Mouse (Mus musculus) neural tube, embryonic 11.5 days (tissue): ENCODE results near the gene Atp6v0d1. TPM values are rescaled to one million over a fixed set of nuclear protein-coding genes. Genes with fewer than 3 reads are reported as not detected.

Source experiments
- ATAC-seq: fragments of 200-750 bp; cut with Nextera tagmentation; 2 replicates; pipeline ENCODE4 v1.8.0; 2017; ENCODE audit warnings: moderate number of reproducible peaks, mild to moderate bottlenecking, moderate TSS enrichment, moderate library complexity; ENCODE audit not compliant: insufficient read depth, low FRiP score, low TSS enrichment
- DNase-seq: peaks from one replicate; pipeline ENCODE4 v3.0.0-alpha.2; 2015; ENCODE audit warnings: low spot score
- H3K27ac ChIP-seq: fragments of 300-500 bp; sonication (generic); 2 replicates; pipeline ENCODE4 v1.5.1; 2014; ENCODE audit warnings: low read depth, mild to moderate bottlenecking, low read length
- H3K27me3 ChIP-seq: fragments of 300-500 bp; sonication (generic); 2 replicates; pipeline ENCODE4 v1.6.1; 2014; ENCODE audit warnings: mild to moderate bottlenecking, low read length, mixed read lengths; ENCODE audit not compliant: control insufficient read depth, insufficient read depth
- H3K36me3 ChIP-seq: fragments of 300-500 bp; sonication (generic); 2 replicates; pipeline ENCODE4 v1.6.1; 2014; ENCODE audit warnings: mild to moderate bottlenecking, low read length, moderate library complexity, mixed read lengths; ENCODE audit not compliant: control insufficient read depth, insufficient read depth
- H3K4me1 ChIP-seq: fragments of 300-500 bp; sonication (generic); 2 replicates; pipeline ENCODE4 v1.6.1; 2014; ENCODE audit warnings: low read length, mixed read lengths; ENCODE audit not compliant: control insufficient read depth, insufficient read depth
- H3K4me2 ChIP-seq: fragments of 300-500 bp; sonication (generic); 2 replicates; pipeline ENCODE4 v1.6.1; 2014; ENCODE audit warnings: low read depth, mild to moderate bottlenecking, moderate library complexity
- H3K4me3 ChIP-seq: fragments of 300-500 bp; sonication (generic); 2 replicates; pipeline ENCODE4 v1.5.1; 2014; ENCODE audit warnings: low read depth, low read length
- H3K9ac ChIP-seq: fragments of 300-500 bp; sonication (generic); 2 replicates; pipeline ENCODE4 v1.6.1; 2014; ENCODE audit warnings: mild to moderate bottlenecking, low read length
- H3K9me3 ChIP-seq: fragments of 300-500 bp; sonication (generic); 2 replicates; pipeline ENCODE4 v1.6.1; 2016; ENCODE audit warnings: low read length; ENCODE audit not compliant: control insufficient read depth
- WGBS: fragments of 180-500 bp; shearing (Covaris S2); extraction: QIAGEN DNeasy Blood & Tissue Kit; methylation state at CpG from one replicate; pipeline ENCODE4 v1.1.7; 2014; 5-methylcytosine and 5-hydroxymethylcytosine counted together
- microRNA counts: library from miRNA; unstranded; fragments of <30 nt; microRNA quantifications from one replicate; lab custom pipeline; 2015
- microRNA-seq: library from miRNA; unstranded; fragments of <30 nt; microRNA quantifications from one replicate; pipeline ENCODE4, GENCODE M21; 2016
- polyA plus RNA-seq: library from polyadenylated mRNA; unstranded; fragments of >200 nt; fragmentation: Nextera tagmentation; extraction: Ambion mirVana; gene quantifications from 2 replicates; pipeline ENCODE4 v1.2.1, GENCODE M21; 2014

Gene Atp6v0d1
- polyA plus RNA-seq, 1 experiment from 2014 or later: 148 TPM

DNA sequence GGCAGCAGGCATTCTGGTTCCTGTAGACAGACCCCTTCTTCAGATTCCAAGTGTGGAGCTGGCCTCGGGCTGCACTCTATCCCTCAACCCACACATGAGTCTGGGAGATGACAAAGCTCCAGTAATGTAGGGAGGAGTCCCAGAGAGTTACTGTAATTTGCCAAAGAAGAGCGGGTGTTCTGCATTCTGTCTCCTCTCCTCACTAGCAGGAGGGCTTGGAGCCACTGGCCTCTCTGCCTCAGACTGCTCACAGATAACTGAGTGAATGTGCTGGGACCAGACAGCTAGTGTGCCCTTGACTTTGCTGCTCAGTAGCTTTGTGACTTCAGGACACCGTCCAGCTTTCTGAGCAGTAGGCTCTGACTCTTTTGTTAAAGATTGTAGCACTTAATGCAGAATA, 88.1 kb downstream of the Atp6v0d1 start:
- 89% methylated on average over 3 of the region's 3 CpGs for WGBS
- Histone ChIP-seq H3K9ac (no peak overlapping the region), H3K36me3 (no peaks in the 10 kb centered on the region; the same call in 1 of the 2 replicates), H3K9me3 (no peaks in the 10 kb centered on the region), H3K4me1 (peaks cover 21% of the 10 kb centered on the region), H3K4me3 (no peak overlapping the region), H3K27ac (no peak overlapping the region), H3K27me3 (0 out of 2 replicates have a peak, but pooled peaks cover 2% of the 10 kb centered on the region), H3K4me2 (no peak overlapping the region)
- DNase-seq: no peak
- no peak for ATAC-seq

DNA sequence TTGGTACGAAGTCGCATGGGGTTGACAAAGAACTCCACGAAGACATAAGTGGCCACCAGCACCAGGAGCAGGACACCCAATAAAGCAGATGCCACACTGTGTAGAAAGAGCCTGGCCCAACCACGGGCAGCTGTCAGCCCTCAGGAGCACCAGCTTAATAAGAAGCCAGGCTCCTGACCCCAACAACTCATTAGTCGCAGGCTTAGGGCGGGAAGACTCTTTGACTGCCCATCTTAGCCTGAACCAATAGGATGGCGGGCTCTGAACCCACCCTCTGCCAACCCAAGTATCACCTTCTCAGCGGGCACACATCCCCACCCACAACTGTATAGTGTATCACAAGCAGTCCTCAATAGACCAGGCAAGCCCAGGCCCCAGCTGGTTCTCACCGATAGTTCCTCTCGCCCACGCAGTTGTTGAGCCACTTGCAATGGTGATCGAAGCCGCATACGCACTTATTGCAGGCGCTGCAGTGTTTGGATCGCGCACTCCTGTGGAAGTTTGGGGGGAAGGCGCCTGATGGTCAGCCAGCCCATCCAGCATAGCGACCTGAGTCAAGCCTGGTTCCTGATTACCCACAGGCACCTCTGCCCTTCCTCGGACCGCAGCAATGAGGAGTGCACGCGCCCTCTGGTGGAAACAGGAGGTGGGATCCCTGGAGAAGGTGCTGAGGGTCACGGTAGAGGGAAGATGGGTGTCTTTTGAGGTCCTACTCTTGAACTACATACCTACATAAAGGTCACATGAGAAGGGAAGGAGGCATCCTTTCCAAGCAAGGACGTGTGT, 89.0 kb downstream of the Atp6v0d1 start:
- Histone ChIP-seq H3K27ac (no peak overlapping the region), H3K4me2 (no peak overlapping the region), H3K4me3 (no peak overlapping the region), H3K36me3 (no peaks in the 10 kb centered on the region; the same call in 1 of the 2 replicates), H3K4me1 (peaks cover 29% of the 10 kb centered on the region), H3K9me3 (no peaks in the 10 kb centered on the region), H3K9ac (no peak overlapping the region), H3K27me3 (0 out of 2 replicates have a peak, but pooled peaks cover 2% of the 10 kb centered on the region)
- DNase-seq: peak; percentile 62
- 38% methylated on average over 25 of the region's 25 CpGs for WGBS
- no peak for ATAC-seq

DNA sequence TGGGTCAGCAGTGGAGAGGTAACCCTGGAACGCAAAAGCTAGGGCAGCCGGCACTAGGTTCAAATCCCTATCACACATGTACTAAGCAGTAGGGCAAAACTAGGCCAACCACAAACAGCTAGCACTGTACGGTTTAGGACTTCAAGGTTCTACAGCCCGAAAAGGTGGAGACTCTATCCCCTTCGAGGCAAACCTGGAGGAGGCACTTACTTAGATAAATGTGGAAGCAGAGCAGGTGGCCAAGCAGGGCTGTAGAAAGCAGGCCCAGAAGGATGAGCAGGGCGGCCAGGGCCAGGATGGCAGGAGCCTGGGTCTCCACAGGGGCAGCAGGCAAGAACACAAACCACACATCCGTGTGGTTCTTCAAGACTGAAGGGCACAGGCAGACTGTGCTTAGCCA, 89.7 kb downstream of the Atp6v0d1 start:
- Histone ChIP-seq H3K9ac (no peak overlapping the region), H3K27me3 (0 out of 2 replicates have a peak, but pooled peaks cover 2% of the 10 kb centered on the region), H3K4me3 (no peak overlapping the region), H3K36me3 (no peaks in the 10 kb centered on the region; the same call in 1 of the 2 replicates), H3K4me1 (peaks cover 33% of the 10 kb centered on the region), H3K9me3 (no peaks in the 10 kb centered on the region), H3K27ac (no peak overlapping the region), H3K4me2 (no peak overlapping the region)
- DNase-seq (no peak), ATAC-seq (no peak)
- 95% methylated on average over 7 of the region's 7 CpGs for WGBS

DNA sequence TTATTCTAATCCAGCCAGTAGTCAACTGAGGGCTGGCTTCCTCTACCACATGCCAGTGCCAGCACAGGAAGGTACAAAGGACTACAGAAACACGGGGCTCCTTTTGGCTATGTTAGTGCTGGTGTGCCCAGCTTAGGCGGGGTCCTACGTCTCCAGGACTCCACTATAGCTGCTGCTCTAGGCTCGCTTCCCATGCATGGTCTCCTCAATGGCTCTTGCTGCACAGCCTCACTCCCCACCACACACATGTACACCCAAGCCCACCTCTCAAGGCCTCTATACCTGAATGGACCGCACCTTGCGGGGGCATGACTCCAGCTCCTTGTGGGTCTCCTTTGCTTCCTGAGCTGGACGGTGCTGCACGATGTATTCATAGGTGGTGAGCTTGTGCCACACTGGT, 90.1 kb downstream of the Atp6v0d1 start:
- H3K4me1 ChIP-seq: peaks cover 34% of the 10 kb centered on the region
- 0 out of 2 replicates have a peak, but pooled peaks cover 2% of the 10 kb centered on the region for H3K27me3 ChIP-seq
- no peak for DNase-seq
- no peaks in the 10 kb centered on the region; the same call in 1 of the 2 replicates for H3K36me3 ChIP-seq
- H3K4me3 ChIP-seq: no peak overlapping the region
- no peak overlapping the region for H3K27ac ChIP-seq
- no peaks in the 10 kb centered on the region for H3K9me3 ChIP-seq
- no peak overlapping the region for H3K9ac ChIP-seq
- H3K4me2 ChIP-seq: no peak overlapping the region
- WGBS: 84% methylated on average over 8 of the region's 8 CpGs
- no peak for ATAC-seq

DNA sequence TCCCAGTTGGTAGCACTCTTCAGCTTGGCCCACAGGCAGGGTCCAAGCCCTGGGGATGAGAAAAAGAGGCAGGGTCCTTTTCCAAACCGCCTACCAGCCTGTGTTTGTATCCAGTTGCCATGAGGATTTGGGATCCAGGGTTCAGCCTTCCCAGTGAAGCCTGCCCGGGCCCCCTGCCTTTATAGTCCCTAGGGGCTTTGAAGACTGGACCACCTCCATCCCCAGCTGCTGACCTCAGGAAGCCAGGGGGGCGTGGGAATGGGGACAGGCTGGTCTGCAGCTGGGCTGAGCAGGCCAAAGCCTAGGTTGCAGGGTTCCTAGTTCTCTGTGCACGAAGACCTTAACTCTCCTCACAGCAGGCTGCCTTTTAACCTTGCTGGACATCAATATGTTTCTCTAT, 90.6 kb downstream of the Atp6v0d1 start:
- H3K4me2 ChIP-seq: no peak overlapping the region
- no peak overlapping the region for H3K9ac ChIP-seq
- 0 out of 2 replicates have a peak, but pooled peaks cover 2% of the 10 kb centered on the region for H3K27me3 ChIP-seq
- DNase-seq (no peak), ATAC-seq (no peak)
- no peak overlapping the region for H3K27ac ChIP-seq
- H3K9me3 ChIP-seq: no peaks in the 10 kb centered on the region
- peaks cover 39% of the 10 kb centered on the region for H3K4me1 ChIP-seq
- no peaks in the 10 kb centered on the region; the same call in 1 of the 2 replicates for H3K36me3 ChIP-seq
- WGBS: 36% methylated on average over 4 of the region's 4 CpGs
- H3K4me3 ChIP-seq: no peak overlapping the region

DNA sequence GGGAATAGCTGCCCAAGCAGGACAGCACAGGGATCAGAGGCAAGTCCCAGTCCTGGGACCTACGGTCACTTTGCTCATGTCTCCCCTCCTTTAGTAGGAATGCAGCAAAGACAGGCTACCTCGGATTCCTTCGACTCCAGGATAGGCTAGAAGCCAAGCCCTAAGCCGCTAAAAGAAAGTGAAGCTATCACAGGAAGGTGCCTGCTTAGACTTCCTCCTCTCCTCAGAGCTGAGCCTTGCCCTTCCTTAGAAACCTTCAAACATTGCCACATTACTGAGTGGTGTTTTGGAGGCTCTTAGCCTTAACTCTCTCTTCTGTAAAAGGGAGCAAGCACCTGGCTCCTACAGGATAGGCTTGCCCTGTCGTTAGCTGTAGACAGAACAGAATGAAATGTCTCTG, 91.2 kb downstream of the Atp6v0d1 start:
- Histone ChIP-seq H3K27ac (peak overlapping the region; percentile 58; the same call in 1 of the 2 replicates), H3K4me2 (peak overlapping the region; percentile 16; the same call in 1 of the 2 replicates)

More for the DNA sequence above, 91.2 kb downstream of the Atp6v0d1 start:
- no peaks in the 10 kb centered on the region for H3K9me3 ChIP-seq
- no peak overlapping the region for H3K4me3 ChIP-seq
- H3K27me3 ChIP-seq: 0 out of 2 replicates have a peak, but pooled peaks cover 2% of the 10 kb centered on the region
- no peak for ATAC-seq
- H3K9ac ChIP-seq: peak overlapping the region; percentile 22
- H3K36me3 ChIP-seq: no peaks in the 10 kb centered on the region; the same call in 1 of the 2 replicates
- H3K4me1 ChIP-seq: peaks cover 44% of the 10 kb centered on the region
- 46% methylated on average over 5 of the region's 5 CpGs for WGBS
- peak; percentile 8 for DNase-seq

MicroRNAs within 50 kb of the gene (microRNA counts, 519-probe panel; counts per million panel counts)
- 171 counts per million, percentile 57 among the panel's probes with 10 or more counts for microRNA mmu-miR-1966 (lab: Ali Mortazavi, UCI)

Small RNA genes lying within 50 kb of the gene (microRNA-seq; reads per million reads assigned to microRNA genes)
- gene Mir1966: not detected

Other genes with a start within 250 kb of the Atp6v0d1 start
- gene Lrrc29, start 239.8 kb downstream of the Atp6v0d1 start, polyA plus RNA-seq: 1.3 and 1.4 TPM in 2 replicates
- 111 TPM in 2 replicates for gene Tmem208, start 239.7 kb downstream of the Atp6v0d1 start, polyA plus RNA-seq
- 1.8 and 1.9 TPM in 2 replicates for gene Fhod1, start 218.1 kb downstream of the Atp6v0d1 start, polyA plus RNA-seq
- 4.1 TPM in 2 replicates for gene Slc9a5, start 217.2 kb downstream of the Atp6v0d1 start, polyA plus RNA-seq
- 0.54 and 0.89 TPM in 2 replicates for gene Plekhg4, start 192.8 kb downstream of the Atp6v0d1 start, polyA plus RNA-seq
- gene Kctd19, start 152.5 kb downstream of the Atp6v0d1 start, polyA plus RNA-seq: not detected in 2 replicates
- gene Lrrc36, start 152.5 kb downstream of the Atp6v0d1 start, polyA plus RNA-seq: 0.92 and 1.6 TPM in 2 replicates
- 218 and 229 TPM in 2 replicates for gene Tppp3, start 94.5 kb downstream of the Atp6v0d1 start, polyA plus RNA-seq
- gene Zdhhc1, start 69.1 kb downstream of the Atp6v0d1 start, polyA plus RNA-seq: 18.5 and 18.9 TPM in 2 replicates
- gene Hsd11b2, start 47.3 kb downstream of the Atp6v0d1 start, polyA plus RNA-seq: 22.5 and 23.9 TPM in 2 replicates
- 19.3 and 20.3 TPM in 2 replicates for gene Ripor1, start 39.2 kb upstream of the Atp6v0d1 start, polyA plus RNA-seq
- 98.5 and 111 TPM in 2 replicates for gene Ctcf, start 70.5 kb upstream of the Atp6v0d1 start, polyA plus RNA-seq
- gene Agrp, start 71.3 kb upstream of the Atp6v0d1 start, polyA plus RNA-seq: 0.66 and 2.1 TPM in 2 replicates
- gene Carmil2, start 120.2 kb upstream of the Atp6v0d1 start, polyA plus RNA-seq: 4.6 and 5.0 TPM in 2 replicates
- 74.3 and 76.7 TPM in 2 replicates for gene Acd, start 135.1 kb upstream of the Atp6v0d1 start, polyA plus RNA-seq
- 23.1 and 24.1 TPM in 2 replicates for gene Pard6a, start 135.1 kb upstream of the Atp6v0d1 start, polyA plus RNA-seq
- gene 4933405L10Rik, start 141.6 kb upstream of the Atp6v0d1 start, polyA plus RNA-seq: 0.20 TPM in 1 of 2 replicates, not detected in the other
- gene Enkd1, start 142.2 kb upstream of the Atp6v0d1 start, polyA plus RNA-seq: 27.6 and 27.8 TPM in 2 replicates
- gene Gfod2, start 192.6 kb upstream of the Atp6v0d1 start, polyA plus RNA-seq: 35.5 and 42.0 TPM in 2 replicates